Mouse (Mus musculus) neural tube, embryonic 11.5 days (tissue): ENCODE measurements at regions not wholly inside any gene's neighbourhood (a gene's known extent, or its start where the extent isn't known, plus 50 kb on each side); places are given as distances from the start of the nearest gene placed in this dataset. TPM values are rescaled to one million over a fixed set of nuclear protein-coding genes. Genes with fewer than 3 reads are reported as not detected.

ENCODE experiments used
- ATAC-seq: fragments of 200-750 bp; cut with Nextera tagmentation; 2 replicates; pipeline ENCODE4 v1.8.0; 2017; ENCODE audit warnings: moderate number of reproducible peaks, mild to moderate bottlenecking, moderate TSS enrichment, moderate library complexity; ENCODE audit not compliant: insufficient read depth, low FRiP score, low TSS enrichment
- DNase-seq: peaks from one replicate; pipeline ENCODE4 v3.0.0-alpha.2; 2015; ENCODE audit warnings: low spot score
- H3K27ac ChIP-seq: fragments of 300-500 bp; sonication (generic); 2 replicates; pipeline ENCODE4 v1.5.1; 2014; ENCODE audit warnings: low read depth, mild to moderate bottlenecking, low read length
- H3K27me3 ChIP-seq: fragments of 300-500 bp; sonication (generic); 2 replicates; pipeline ENCODE4 v1.6.1; 2014; ENCODE audit warnings: mild to moderate bottlenecking, low read length, mixed read lengths; ENCODE audit not compliant: control insufficient read depth, insufficient read depth
- H3K36me3 ChIP-seq: fragments of 300-500 bp; sonication (generic); 2 replicates; pipeline ENCODE4 v1.6.1; 2014; ENCODE audit warnings: mild to moderate bottlenecking, low read length, moderate library complexity, mixed read lengths; ENCODE audit not compliant: control insufficient read depth, insufficient read depth
- H3K4me1 ChIP-seq: fragments of 300-500 bp; sonication (generic); 2 replicates; pipeline ENCODE4 v1.6.1; 2014; ENCODE audit warnings: low read length, mixed read lengths; ENCODE audit not compliant: control insufficient read depth, insufficient read depth
- H3K4me2 ChIP-seq: fragments of 300-500 bp; sonication (generic); 2 replicates; pipeline ENCODE4 v1.6.1; 2014; ENCODE audit warnings: low read depth, mild to moderate bottlenecking, moderate library complexity
- H3K4me3 ChIP-seq: fragments of 300-500 bp; sonication (generic); 2 replicates; pipeline ENCODE4 v1.5.1; 2014; ENCODE audit warnings: low read depth, low read length
- H3K9ac ChIP-seq: fragments of 300-500 bp; sonication (generic); 2 replicates; pipeline ENCODE4 v1.6.1; 2014; ENCODE audit warnings: mild to moderate bottlenecking, low read length
- H3K9me3 ChIP-seq: fragments of 300-500 bp; sonication (generic); 2 replicates; pipeline ENCODE4 v1.6.1; 2016; ENCODE audit warnings: low read length; ENCODE audit not compliant: control insufficient read depth
- WGBS: fragments of 180-500 bp; shearing (Covaris S2); extraction: QIAGEN DNeasy Blood & Tissue Kit; methylation state at CpG from one replicate; pipeline ENCODE4 v1.1.7; 2014; 5-methylcytosine and 5-hydroxymethylcytosine counted together
- microRNA counts: library from miRNA; unstranded; fragments of <30 nt; microRNA quantifications from one replicate; lab custom pipeline; 2015
- microRNA-seq: library from miRNA; unstranded; fragments of <30 nt; microRNA quantifications from one replicate; pipeline ENCODE4, GENCODE M21; 2016

GRCm38 (mm10) chr13:75651941-75652340 is 54.6 kb upstream of the Ell2 start:
- H3K4me1 ChIP-seq = no peaks in the 10 kb centered on the region
- no peaks in the 10 kb centered on the region for H3K36me3 ChIP-seq
- 85% methylated on average over 3 of the region's 3 CpGs for WGBS
- no peak overlapping the region for H3K4me2 ChIP-seq
- H3K9ac ChIP-seq = no peak overlapping the region
- H3K9me3 ChIP-seq = no peaks in the 10 kb centered on the region
- DNase-seq (no peak), ATAC-seq (no peak)
- H3K27me3 ChIP-seq = no peaks in the 10 kb centered on the region
- no peak overlapping the region for H3K4me3 ChIP-seq
- no peak overlapping the region for H3K27ac ChIP-seq

- no peaks in the 10 kb centered on the region for H3K27me3 ChIP-seq
- no peak overlapping the region for H3K27ac ChIP-seq
- ATAC-seq (no peak), DNase-seq (no peak)
- H3K9ac ChIP-seq = no peak overlapping the region
- no peaks in the 10 kb centered on the region for H3K9me3 ChIP-seq
- no peak overlapping the region for H3K4me2 ChIP-seq
- H3K36me3 ChIP-seq = no peaks in the 10 kb centered on the region
- WGBS = 88% methylated on average over 2 of the region's 2 CpGs
- H3K4me1 ChIP-seq = no peaks in the 10 kb centered on the region
- H3K4me3 ChIP-seq = no peak overlapping the region
These were observed 53.6 kb upstream of the Ell2 start for GRCm38 (mm10) chr13:75652966-75653365.

MicroRNA genes in the stretch of these regions (microRNA counts, 519-probe panel; counts per million panel counts)
- 171 counts per million, percentile 57 among the panel's probes with 10 or more counts for microRNA mmu-miR-682 (lab: Ali Mortazavi, UCI)

Small RNA genes lying in the stretch of these regions (microRNA-seq; reads per million reads assigned to microRNA genes)
- not detected for gene Mir682
